Mouse (Mus musculus) forelimb bud, embryonic 11.5 days (tissue): ENCODE measurements around the gene Ccdc39.
A peak's percentile ranks its signal among the peaks of the same experiment; 100 is the strongest.

Experiments used
- DNase-seq: peaks from one replicate; pipeline ENCODE4 v3.0.0-alpha.2; 2012; ENCODE audit warnings: low read depth, low spot score

Ccdc39 gene

DNA sequence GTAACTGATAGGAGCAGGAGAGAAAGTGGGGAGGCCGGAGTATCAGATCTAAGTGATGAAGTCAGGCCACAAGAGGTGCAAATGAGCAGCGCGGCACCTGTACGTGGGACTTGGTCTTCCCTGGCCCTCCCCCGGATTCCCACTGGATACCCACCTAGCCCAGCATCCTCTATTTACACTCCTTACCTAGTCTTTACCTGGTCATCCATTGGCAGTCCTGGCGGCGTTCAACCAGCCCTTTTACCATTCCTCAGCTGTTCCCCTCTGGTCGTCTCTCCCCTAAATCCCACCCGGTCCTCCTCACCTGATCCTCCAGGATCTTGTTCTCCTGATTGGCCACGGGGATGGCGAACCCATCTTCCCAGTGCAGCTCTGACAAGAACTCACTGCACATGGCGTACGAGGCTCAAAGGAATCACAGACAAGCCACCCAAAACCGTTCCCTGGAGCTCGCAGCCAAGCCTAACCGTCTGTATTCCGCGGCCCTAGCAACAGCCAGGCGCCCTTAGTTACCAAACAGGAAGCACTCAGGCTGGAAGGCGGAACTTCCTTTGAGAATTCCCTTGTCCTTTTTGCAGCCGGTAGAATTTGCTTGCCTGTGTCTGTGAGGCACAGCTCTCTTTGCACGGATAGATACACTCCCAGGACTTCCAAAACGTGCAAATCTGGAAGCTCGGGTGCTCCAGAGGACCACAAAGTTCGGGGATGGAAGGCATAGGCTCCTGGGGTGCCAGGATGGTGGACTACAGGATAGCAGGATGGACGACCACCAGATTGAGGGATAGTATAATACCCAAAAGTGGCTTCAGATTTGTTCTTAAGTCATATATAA, at the start of gene Ccdc39:
TSS of gene Ccdc39 (minus strand) at position 510 of the 832 bp plus-strand sequence.
- peak; percentile 79 for DNase-seq

DNA sequence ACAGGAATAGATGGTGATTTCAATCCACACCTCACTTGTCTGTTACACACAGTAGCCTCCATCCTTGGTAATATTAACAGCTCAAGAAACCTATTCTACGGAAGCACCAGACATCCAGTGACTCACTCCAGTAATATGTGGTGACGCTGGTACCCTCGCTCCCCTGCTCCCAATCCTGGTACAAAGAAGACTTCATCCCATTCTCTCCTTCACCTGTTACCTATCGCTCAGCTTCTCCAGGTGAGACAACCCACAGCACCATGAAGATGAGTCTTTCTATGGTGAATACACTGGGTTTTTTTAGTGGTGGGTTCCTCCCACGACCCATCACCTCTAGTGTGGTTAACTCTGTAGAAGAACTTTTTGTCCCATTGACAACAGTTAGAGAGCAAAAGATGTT, 49.3 kb upstream of the Ccdc39 start:
- DNase-seq = no peak

DNA sequence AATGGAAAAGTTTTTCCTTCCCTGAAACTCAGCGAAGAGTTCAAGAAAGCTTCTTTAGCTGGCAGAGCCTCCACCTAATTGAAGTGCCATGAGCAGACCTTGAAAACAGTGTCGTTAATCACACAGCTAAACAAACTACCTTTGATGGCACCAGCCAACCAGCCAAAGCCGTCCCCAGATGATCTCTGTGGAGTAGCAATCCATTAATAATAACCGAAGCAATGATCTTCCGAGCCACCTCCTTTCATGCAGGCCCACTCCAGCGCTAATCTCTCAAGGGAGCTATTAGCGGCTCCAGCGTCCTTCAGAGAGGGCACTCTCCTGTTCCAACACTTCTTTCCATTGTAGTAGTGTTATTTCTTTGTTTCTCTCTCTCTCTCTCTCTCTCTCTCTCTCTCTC, 43.3 kb upstream of the Ccdc39 start:
- DNase-seq = no peak

- DNase-seq = no peak
Observed at GRCm38 (mm10) chr3:33883105-33883504, 39.0 kb upstream of the Ccdc39 start.

GRCm38 (mm10) chr3:33882695-33883094, 38.6 kb upstream of the Ccdc39 start:
- DNase-seq = no peak

GRCm38 (mm10) chr3:33878661-33879060, 34.6 kb upstream of the Ccdc39 start:
- no peak for DNase-seq

DNA sequence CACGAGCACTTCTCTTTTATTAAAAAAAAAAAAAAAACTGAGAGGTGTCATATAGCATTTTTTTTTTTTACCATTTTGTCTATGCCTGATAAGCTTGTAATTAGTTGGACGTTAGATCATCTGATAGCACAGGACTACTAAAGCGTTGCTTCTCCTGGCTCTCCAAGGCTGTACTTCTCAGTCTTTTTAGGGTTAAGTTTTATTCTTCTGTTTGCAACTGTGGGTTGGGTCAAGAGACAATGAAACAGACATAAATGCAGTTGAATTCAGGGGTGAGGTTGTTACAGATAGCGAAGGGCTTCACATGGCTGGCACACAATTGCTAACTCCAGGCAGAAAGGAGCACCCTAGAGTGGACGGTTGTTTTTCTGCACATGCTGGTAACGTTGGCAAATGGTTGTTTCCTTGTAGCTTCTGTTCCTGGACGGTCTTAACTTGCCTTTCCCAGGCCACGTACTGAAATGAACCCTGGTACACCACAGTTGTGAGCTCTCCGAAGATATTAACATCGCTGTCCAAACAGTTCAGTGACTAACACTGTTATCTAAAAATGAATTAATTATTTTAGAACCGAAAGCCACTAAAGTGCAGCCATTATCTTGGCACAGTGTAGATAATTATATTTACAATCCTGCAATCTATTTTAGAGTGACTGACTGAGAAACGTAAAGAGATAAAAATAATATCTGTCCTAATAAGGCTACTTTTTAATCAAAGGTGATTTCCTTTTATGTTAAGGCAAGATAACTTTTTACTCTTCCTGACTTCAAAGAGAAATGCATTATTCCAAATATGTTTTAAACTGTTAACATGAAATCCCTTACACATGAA, 30.6 kb upstream of the Ccdc39 start:
- DNase-seq = no peak

DNA sequence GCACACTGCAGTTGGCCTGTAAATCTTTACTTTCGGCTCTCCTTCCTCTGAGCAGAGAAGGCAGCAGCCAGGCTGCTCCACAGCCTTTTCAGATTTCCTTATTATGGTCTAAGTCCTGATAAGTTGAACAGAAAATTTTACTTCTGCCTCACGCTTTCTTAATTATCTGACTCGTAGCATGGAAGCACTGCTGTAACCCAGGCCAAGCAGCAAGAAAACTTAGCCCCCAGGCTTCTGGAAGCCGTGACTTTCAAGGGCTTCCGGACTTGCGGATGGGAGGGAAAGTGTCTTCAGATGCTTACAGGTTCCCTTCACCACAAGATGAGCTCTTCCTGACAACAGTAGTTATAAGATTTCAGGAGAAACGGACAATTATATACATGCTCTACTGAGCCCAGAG, 29.7 kb upstream of the Ccdc39 start:
- DNase-seq = no peak

DNA sequence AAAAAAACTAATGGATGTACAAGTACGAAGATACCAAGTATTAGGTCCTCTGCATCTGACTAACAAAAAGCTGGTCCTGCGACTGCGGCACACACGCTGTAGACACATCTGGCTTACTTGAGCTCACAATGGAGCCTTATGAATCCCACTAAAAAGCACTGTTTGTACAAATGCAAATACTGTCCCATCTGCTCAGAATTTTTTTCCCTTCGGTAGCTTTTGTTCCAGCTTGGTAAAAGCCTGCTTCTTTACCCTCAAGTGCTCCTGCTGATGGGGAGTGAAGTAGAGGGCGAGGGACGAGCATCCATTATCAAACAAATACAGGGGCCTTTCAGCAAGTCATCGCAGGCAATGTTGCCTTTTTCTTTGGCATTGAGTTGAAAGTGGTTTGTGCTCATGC, 29.3 kb upstream of the Ccdc39 start:
- no peak for DNase-seq

GRCm38 (mm10) chr3:33864000-33864540, 20.0 kb upstream of the Ccdc39 start:
- DNase-seq = no peak

GRCm38 (mm10) chr3:33858939-33859338, 14.8 kb upstream of the Ccdc39 start:
- no peak for DNase-seq

DNA sequence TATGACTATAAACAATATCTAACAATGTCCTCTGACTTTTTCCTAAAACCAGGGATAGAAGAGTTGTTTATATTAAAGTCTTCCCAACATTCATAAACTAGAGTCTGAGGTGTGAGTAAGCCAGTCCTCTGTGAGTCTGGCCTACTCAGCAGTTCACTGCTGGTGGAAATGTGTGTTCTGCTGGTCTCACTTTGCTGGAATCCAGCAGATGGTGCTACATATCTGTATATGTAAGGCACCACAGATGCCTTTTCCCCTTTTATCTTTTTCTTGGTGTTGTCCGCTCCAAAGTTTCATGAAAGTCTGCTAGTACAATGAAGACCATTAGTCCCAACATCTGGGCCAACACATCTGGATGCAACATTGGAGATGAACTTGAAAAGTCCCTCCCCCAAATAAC, 9.0 kb upstream of the Ccdc39 start:
- no peak for DNase-seq

DNA sequence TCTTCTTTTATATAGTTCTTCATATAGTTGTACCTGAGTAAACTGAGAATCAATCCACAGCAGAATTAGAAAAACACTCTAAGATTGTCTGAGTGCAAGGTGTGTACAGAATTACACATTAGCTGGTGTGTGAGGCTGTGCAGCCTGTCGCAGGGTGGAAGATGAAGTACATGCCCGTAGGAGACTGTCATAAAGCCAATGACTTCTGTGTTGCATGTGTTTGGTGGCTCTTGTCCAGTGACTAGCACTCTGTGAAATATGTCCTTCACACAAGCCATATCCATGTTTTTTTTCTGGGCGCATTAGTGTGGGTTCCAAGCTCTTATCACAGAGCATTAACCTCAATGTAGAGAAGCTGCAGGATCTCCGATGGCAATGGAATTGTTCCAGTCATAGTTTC, 6.7 kb upstream of the Ccdc39 start:
- no peak for DNase-seq

DNA sequence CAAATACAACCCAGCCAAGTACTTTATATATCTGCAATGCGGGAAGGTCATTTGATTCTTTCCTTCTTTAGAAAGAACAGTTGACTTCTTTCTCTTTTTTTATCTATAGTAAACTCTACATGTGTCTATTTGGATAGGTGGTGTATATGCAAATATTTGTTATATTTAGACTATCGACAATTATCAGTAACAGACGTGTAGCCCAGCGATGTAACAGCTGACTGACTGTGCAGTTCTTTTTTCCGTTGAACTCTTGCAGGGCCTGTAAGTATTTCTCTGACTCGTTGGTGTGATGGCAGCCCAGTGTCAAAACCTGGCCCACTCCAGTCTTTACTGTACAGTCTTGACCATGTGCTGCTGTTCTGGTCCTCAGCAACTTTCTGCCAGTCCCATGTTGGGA, 2.5 kb upstream of the Ccdc39 start:
- no peak for DNase-seq

DNA sequence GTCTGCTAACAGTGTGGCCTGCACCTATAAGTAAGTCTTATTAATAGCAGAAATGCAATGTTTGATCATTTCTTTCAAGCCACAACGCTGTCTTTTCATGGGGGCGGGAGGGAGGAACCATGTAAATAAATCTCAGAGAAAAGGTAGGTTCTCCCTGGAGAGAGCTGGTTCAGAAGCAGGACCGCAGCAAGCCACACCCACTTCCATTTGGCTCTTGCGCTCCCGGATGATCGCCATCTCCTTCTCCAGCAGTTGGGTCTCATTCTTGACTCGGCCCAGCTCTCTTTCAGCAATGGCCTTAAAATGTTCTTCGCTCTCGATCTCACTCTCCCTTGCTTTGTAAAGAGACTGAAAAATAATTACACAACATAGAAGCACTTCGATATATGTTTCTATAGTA, 5.2 kb downstream of the Ccdc39 start:
- no peak for DNase-seq

GRCm38 (mm10) chr3:33836576-33836975, 7.5 kb downstream of the Ccdc39 start:
- DNase-seq = no peak

- DNase-seq = no peak
Observed at GRCm38 (mm10) chr3:33832351-33832750, 11.8 kb downstream of the Ccdc39 start.

DNA sequence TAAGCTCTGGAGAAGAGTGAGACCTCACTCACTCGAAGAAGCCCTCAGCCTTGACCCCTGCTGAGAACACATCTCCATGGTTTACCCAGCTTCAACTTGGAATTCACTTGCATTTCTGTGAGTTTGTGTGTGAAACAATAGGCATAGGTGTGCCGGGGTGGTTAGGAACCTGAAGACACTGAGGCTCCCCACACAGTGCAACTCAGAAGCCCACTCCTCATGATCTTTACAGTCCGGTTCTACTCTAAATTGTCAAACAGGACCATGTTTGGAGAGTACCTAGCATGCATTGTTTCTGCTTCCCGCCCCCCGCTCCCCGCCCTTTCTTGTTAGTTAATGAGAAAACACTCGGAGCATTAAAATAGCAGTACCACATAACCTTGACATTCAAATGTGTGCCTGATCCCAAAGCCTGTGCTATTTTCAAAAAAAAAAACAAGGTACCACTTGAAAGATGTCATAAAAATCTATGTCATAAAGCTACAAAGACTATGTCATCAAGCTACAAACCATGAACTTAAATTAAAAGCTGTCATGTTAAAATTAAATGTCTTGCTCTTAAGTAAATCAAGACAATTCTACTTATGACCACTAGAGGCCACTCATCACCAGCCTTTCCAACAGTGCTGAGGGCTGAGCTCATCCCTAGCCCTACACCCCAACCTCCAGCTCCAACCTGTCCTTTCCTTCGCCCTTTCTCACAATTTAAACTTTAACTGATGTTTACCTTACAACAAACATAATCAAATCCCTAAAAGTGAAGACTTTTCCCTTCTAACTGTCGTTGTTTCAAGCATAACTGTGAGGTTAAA, 19.8 kb downstream of the Ccdc39 start:
- peak; percentile 62 for DNase-seq

- DNase-seq = no peak
Observed at GRCm38 (mm10) chr3:33807151-33807550, 37.0 kb downstream of the Ccdc39 start.

- peak; percentile 49 for DNase-seq
Observed at GRCm38 (mm10) chr3:33800513-33800820, 43.6 kb downstream of the Ccdc39 start.

GRCm38 (mm10) chr3:33799617-33800512, 44.2 kb downstream of the Ccdc39 start, which contains the start of gene Ttc14:
Ttc14 (plus strand) TSS chr3:33799832.
- peak; percentile 98 for DNase-seq
